Mouse (Mus musculus) ES-Bruce4 (cell line): ENCODE data around the gene Cluh. TPM values are rescaled to one million over a fixed set of nuclear protein-coding genes. Genes with fewer than 3 reads are reported as not detected.

Experiments
- H3K27ac ChIP-seq: 2 replicates; pipeline ENCODE4 v1.5.1; 2012; ENCODE audit warnings: low read length, inconsistent platforms; ENCODE audit not compliant: insufficient read depth
- H3K27me3 ChIP-seq: 2 replicates; pipeline ENCODE4 v1.6.1; 2012; ENCODE audit warnings: mild to moderate bottlenecking, low read length, inconsistent platforms; ENCODE audit not compliant: control insufficient read depth, poor library complexity, insufficient read depth, severe bottlenecking
- H3K36me3 ChIP-seq: 2 replicates; pipeline ENCODE4 v1.6.1; 2012; ENCODE audit warnings: inconsistent platforms, mild to moderate bottlenecking, low read length, moderate library complexity; ENCODE audit not compliant: control insufficient read depth, poor library complexity, insufficient read depth, severe bottlenecking
- H3K4me1 ChIP-seq: one replicate; pipeline ENCODE4 v1.8.1; 2011; ENCODE audit warnings: low read length; ENCODE audit not compliant: control insufficient read depth, insufficient read depth
- H3K4me3 ChIP-seq: 2 replicates; pipeline ENCODE4 v1.5.1; 2011; ENCODE audit warnings: low read depth, mild to moderate bottlenecking, low read length
- H3K9ac ChIP-seq: 2 replicates; pipeline ENCODE4 v1.6.1; 2012; ENCODE audit warnings: low read depth, mild to moderate bottlenecking, inconsistent platforms; ENCODE audit not compliant: poor library complexity, severe bottlenecking
- H3K9me3 ChIP-seq: replicated peaks from 2 replicates; pipeline ENCODE4 v1.6.1; 2012; ENCODE audit warnings: mild to moderate bottlenecking, low read length, inconsistent platforms; ENCODE audit not compliant: control insufficient read depth, poor library complexity, insufficient read depth, severe bottlenecking
- CTCF ChIP-seq: IDR thresholded peaks from one replicate; pipeline ENCODE4 v1.8.1; 2011; ENCODE audit warnings: low read depth, low read length
- EP300 ChIP-seq: IDR thresholded peaks from 2 replicates; pipeline ENCODE4 v1.6.1; 2011; ENCODE audit warnings: low read depth, low read length; ENCODE audit not compliant: insufficient read depth
- POLR2A ChIP-seq: IDR thresholded peaks from one replicate; pipeline ENCODE4 v1.8.1; 2011; ENCODE audit warnings: low read length; ENCODE audit not compliant: insufficient read depth
- polyA plus RNA-seq: library from polyadenylated mRNA; stranded (reverse); fragments of >200 nt; gene quantifications from 2 replicates; pipeline ENCODE4 v1.2.4, GENCODE M21; 2011; ENCODE audit warnings: low read depth; ENCODE audit not compliant: missing spikeins, insufficient read depth, insufficient read length

Cluh gene
- polyA plus RNA-seq, 1 experiment: 33.3 TPM

GRCm38 (mm10) chr11:74704068-74704467 lies 54.8 kb downstream of the Cluh start:
- H3K9me3 ChIP-seq: no peaks in the 10 kb centered on the region
- H3K27ac ChIP-seq: no peak overlapping the region
- H3K27me3 ChIP-seq: no peaks in the 10 kb centered on the region
- H3K4me1 ChIP-seq: peaks cover 4% of the 10 kb centered on the region
- H3K4me3 ChIP-seq: no peak overlapping the region
- no peak overlapping the region; the same call in 1 of the 2 replicates for H3K9ac ChIP-seq
- H3K36me3 ChIP-seq: peaks cover 4% of the 10 kb centered on the region
- no peak for TF ChIP-seq CTCF
- no peak for TF ChIP-seq POLR2A
- TF ChIP-seq EP300: no peak

GRCm38 (mm10) chr11:74708781-74709180 lies 59.5 kb downstream of the Cluh start:
- H3K36me3 ChIP-seq: no peaks in the 10 kb centered on the region
- H3K9me3 ChIP-seq: no peaks in the 10 kb centered on the region
- no peak overlapping the region for H3K4me3 ChIP-seq
- no peak overlapping the region for H3K27ac ChIP-seq
- no peak overlapping the region for H3K9ac ChIP-seq
- H3K27me3 ChIP-seq: no peaks in the 10 kb centered on the region
- H3K4me1 ChIP-seq: peaks cover 5% of the 10 kb centered on the region
- no peak for TF ChIP-seq EP300
- no peak for TF ChIP-seq POLR2A
- no peak for TF ChIP-seq CTCF

GRCm38 (mm10) chr11:74710671-74711070 lies 61.4 kb downstream of the Cluh start:
- Histone ChIP-seq H3K27me3 (no peaks in the 10 kb centered on the region), H3K27ac (no peak overlapping the region), H3K9me3 (no peaks in the 10 kb centered on the region), H3K4me1 (peaks cover 5% of the 10 kb centered on the region), H3K36me3 (no peaks in the 10 kb centered on the region), H3K9ac (no peak overlapping the region), H3K4me3 (no peak overlapping the region)
- TF ChIP-seq POLR2A (no peak), CTCF (no peak), EP300 (no peak)

- no peak overlapping the region for H3K4me3 ChIP-seq
Observed at GRCm38 (mm10) chr11:74715971-74716525, 66.8 kb downstream of the Cluh start.

More at GRCm38 (mm10) chr11:74715971-74716525, 66.8 kb downstream of the Cluh start:
- H3K36me3 ChIP-seq: 0 out of 2 replicates have a peak, but pooled peaks cover 2% of the 10 kb centered on the region
- peaks cover 8% of the 10 kb centered on the region for H3K4me1 ChIP-seq
- TF ChIP-seq CTCF (no peak), POLR2A (no peak), EP300 (no peak)
- no peaks in the 10 kb centered on the region for H3K27me3 ChIP-seq
- no peak overlapping the region for H3K27ac ChIP-seq
- no peak overlapping the region for H3K9ac ChIP-seq
- no peaks in the 10 kb centered on the region for H3K9me3 ChIP-seq

Other genes starting within 250 kb of the Cluh start
- gene Rap1gap2, start 38.6 kb upstream of the Cluh start, polyA plus RNA-seq: 4.0 and 5.7 TPM in 2 replicates
- gene Ccdc92b, start 29.9 kb upstream of the Cluh start, polyA plus RNA-seq: 4.8 and 5.3 TPM in 2 replicates
- 120 and 137 TPM in 2 replicates for gene Pafah1b1, start 75.2 kb downstream of the Cluh start, polyA plus RNA-seq
- 65.4 and 66.2 TPM in 2 replicates for gene Mettl16, start 121.3 kb downstream of the Cluh start, polyA plus RNA-seq
- 15.4 and 17.1 TPM in 2 replicates for gene Mnt, start 181.4 kb downstream of the Cluh start, polyA plus RNA-seq
- gene Sgsm2, start 247.6 kb downstream of the Cluh start, polyA plus RNA-seq: 17.4 and 21.2 TPM in 2 replicates
- gene Tsr1, start 248.6 kb downstream of the Cluh start, polyA plus RNA-seq: 100 and 105 TPM in 2 replicates